Mouse (Mus musculus) fibroblast of lung, adult 2 months (primary cell): ENCODE measurements around the gene Ccdc90b.

Experiments
- DNase-seq: peaks from one replicate; pipeline ENCODE4 v3.0.0-alpha.2; 2011; ENCODE audit warnings: low read depth

Ccdc90b gene

GRCm38 (mm10) chr7:92560986-92561876, at the start of gene Ccdc90b:
Ccdc90b (plus strand) TSS chr7:92561149.
- DNase-seq = peak; percentile 90

GRCm38 (mm10) chr7:92520397-92520796, 40.6 kb upstream of the Ccdc90b start:
- no peak for DNase-seq

DNA sequence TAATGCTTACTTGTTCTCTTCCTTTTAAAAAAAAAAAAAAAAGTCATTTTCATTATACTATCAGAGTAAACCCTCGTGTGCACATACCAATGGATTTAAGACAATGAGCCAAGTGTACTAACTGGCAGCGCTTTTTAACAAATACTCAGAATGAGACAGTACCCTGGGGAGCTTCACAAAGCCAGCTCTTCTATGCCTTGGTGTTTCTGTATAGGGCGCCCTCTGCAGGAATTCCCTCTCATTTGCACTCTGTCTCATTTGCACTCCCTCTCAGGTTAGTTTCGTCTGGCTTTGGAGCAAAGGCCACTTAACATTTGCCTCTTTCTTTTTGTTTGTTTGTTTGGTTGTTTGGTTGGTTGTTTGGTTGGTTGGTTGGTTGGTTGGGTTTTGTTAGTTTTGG, 40.1 kb upstream of the Ccdc90b start:
- peak; percentile 13 for DNase-seq

DNA sequence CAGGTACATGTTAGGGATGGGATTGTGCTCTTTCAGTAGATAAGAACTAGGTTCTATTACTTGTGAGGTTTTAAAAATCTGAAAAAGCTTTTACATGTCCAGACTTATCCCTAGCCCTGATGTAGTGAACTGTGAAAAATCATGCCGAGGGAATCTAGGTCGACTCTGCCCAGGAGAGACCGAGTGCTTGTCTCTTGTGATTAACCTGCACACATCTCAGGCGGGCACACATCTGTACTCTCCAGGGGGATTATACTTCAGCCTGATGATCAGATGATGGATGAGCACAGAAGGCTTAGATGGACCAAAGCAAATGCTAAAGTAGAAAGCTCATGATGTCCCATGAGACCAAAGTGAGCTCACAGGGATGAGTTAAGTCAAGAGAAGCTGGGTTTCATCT, 31.7 kb upstream of the Ccdc90b start:
- DNase-seq = no peak

- no peak for DNase-seq
Observed at GRCm38 (mm10) chr7:92532351-92533036, 28.5 kb upstream of the Ccdc90b start.

GRCm38 (mm10) chr7:92546763-92547162, 14.2 kb upstream of the Ccdc90b start:
- DNase-seq = no peak

DNA sequence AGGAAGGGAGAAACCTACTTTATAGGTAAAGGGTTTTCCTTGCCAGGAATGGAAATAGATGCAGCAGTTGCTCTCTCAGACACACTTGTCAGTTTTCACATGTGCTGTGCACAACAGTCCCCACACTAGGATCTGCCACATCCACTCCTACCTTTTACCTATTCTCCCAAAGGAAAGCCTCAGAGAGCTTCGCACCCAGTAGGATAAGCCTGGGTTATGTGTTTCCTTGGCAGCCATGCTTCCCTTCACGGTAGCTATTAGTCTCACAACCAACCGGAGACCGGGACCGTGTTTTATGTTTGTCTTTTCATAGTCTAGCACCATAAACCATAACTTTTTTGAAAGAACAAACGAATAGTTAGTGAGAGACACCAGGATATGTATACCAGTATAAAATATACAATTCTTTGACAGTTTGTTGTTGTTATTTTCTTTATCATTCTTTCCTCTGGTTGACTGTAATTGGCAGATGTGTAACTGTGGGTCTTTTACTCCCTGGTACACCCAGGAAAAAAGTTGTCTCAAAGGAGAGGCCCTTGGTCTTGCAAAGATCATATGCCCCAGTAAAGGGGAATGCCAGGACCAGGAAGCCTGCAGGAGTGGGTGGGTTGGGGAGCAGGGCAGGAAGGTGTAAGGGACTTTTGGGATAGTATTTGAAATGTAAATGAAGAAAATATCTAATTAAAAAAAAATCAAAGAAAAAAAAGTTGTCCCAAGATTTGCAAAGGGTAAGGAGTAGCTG, 10.5 kb upstream of the Ccdc90b start:
- DNase-seq = no peak

DNA sequence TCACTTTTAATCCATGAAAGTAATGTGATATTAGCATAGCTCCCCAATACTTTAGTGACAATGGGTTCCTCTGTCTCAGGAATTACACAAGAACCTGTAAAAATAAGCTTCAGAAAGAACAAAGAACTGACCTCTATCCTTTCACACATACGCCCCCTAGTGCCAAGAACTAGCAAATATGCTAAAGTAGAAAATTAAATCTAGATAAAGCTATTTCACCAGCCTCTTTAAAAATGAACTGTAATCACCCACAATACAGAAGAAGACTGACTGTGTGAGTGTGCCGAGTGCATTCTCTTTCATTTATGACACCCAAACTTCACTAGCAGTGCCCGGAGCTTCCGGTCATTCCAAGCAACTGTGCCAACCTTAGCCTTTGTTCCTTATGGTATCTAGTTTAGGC, 10.0 kb upstream of the Ccdc90b start:
- DNase-seq = no peak

DNA sequence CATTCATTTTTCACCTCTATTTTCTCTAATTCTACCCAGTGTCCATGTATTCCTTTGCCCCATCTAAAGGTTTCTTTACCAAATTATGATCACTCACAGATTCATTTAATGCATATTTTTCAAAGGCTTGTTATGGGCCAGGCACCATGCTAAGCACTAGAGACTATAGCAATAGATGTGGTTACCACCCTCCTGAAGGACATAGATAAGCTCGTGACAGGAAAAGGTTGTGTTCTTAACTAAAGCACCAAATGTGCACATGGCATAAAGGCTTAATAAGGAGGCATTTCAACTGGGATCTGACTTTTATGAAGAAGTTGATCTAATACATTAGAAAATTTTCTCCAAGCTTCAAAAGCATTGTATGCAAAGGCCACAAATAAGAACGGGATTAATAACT, 2.2 kb upstream of the Ccdc90b start:
- DNase-seq = no peak

DNA sequence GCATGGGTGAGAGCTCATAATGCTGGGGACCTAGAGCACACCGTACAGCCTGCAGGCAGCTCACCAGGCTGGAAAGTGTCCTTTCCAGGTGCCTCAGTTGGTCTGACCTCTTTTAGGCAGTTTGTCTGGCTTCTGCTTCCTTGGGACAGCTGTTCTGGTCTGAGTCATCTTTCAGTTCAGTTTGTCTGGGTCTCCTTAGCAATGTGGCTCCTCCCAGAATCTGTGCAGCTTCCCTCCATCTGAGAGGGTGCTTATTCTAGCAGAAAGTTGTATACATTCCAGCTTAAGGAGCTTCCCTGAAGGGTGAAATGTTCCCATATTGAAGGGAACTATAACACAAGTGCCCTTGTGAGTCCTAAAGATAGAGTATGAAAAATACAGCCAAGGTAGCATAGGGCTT, 5.8 kb downstream of the Ccdc90b start:
- DNase-seq = no peak

- no peak for DNase-seq
Observed at GRCm38 (mm10) chr7:92580491-92581207, 19.7 kb downstream of the Ccdc90b start.

DNA sequence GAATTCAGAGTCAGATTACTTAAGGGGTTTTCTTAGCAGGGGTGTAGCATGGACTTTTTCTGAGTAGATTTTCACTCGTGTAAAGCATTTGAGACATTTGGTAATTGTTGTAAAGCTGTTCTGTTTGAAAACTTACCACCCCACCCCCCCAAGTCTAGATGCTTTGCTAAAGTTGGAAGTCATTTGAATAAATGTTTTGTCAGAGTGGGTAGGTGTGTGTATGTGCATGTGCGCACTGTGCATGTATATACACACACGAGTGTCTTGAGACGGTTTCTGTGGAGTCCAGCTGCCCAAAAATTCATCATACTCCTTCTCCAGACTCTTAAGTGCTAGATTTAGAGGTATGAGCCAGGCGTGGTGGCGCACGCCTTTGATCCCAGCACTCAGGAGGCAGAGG, 22.6 kb downstream of the Ccdc90b start:
- DNase-seq = no peak

DNA sequence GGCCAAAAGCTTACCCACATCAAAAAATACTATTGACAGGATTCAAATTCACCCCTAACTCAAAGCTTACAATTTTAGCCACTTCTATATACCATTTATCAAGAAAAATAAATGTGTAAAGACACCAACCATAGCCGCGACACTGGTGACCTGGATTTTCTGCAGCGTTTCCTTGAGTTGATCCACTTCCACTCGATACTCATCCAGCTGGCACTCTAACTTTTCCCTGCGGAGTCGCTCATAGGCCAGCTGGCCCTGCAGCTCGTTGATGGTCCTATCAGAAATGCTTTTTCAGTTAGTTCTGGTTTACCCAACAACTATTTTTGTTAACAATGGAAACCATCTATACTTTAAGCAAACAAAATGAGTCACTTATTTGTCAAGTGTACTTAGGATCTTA, 29.0 kb downstream of the Ccdc90b start:
- no peak for DNase-seq

DNA sequence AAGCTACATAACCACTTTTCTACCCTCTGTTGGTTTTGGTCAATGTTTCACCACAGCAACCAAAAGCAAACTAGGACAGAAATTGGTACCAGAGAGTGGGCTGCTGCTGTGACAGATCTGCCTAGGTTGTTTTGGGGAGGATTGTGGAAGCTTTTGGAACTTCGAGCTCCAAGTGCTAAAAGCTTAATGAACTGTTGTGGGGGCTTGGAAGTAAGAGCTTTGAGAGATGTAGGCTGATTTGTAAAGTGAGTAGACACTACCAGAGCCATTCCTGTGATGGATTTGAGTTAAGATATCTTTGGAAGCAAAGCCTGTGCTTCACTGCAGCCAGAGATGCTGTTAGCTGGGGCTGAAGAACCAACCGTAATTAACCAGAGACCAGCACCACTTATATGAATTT, 29.9 kb downstream of the Ccdc90b start:
- DNase-seq = no peak

- no peak for DNase-seq
Observed at GRCm38 (mm10) chr7:92604961-92605360, 44.0 kb downstream of the Ccdc90b start.

GRCm38 (mm10) chr7:92610830-92611229, 49.9 kb downstream of the Ccdc90b start:
- DNase-seq = no peak

- DNase-seq = no peak
Observed at GRCm38 (mm10) chr7:92624488-92624887, 63.5 kb downstream of the Ccdc90b start.

- DNase-seq = no peak
Observed at GRCm38 (mm10) chr7:92630167-92630566, 69.2 kb downstream of the Ccdc90b start.
